Mouse (Mus musculus) heart, embryonic 10.5 days (tissue): ENCODE data around the gene Acss3. TPM values are rescaled to one million over a fixed set of nuclear protein-coding genes. Genes with fewer than 3 reads are reported as not detected.

Experiments
- DNase-seq: peaks from one replicate; pipeline ENCODE4 v3.0.0-alpha.2; 2017; ENCODE audit warnings: low spot score
- H3K27ac ChIP-seq: fragments of 300-500 bp; sonication (generic); 2 replicates; pipeline ENCODE4 v1.5.1; 2016; ENCODE audit warnings: mild to moderate bottlenecking
- H3K27me3 ChIP-seq: fragments of 300-500 bp; sonication (generic); 2 replicates; pipeline ENCODE4 v1.6.1; 2016; ENCODE audit warnings: mild to moderate bottlenecking; ENCODE audit not compliant: poor library complexity, insufficient read depth, severe bottlenecking
- H3K36me3 ChIP-seq: fragments of 300-500 bp; sonication (generic); 2 replicates; pipeline ENCODE4 v1.6.1; 2016; ENCODE audit warnings: mild to moderate bottlenecking, moderate library complexity
- H3K4me1 ChIP-seq: fragments of 300-500 bp; sonication (generic); 2 replicates; pipeline ENCODE4 v1.6.1; 2016; ENCODE audit warnings: mild to moderate bottlenecking
- H3K4me3 ChIP-seq: fragments of 300-500 bp; sonication (generic); 2 replicates; pipeline ENCODE4 v1.5.1; 2016; ENCODE audit warnings: mild to moderate bottlenecking, moderate library complexity
- H3K9me3 ChIP-seq: fragments of 300-500 bp; sonication (generic); 2 replicates; pipeline ENCODE4 v1.6.1; 2016; ENCODE audit warnings: mild to moderate bottlenecking, moderate library complexity
- WGBS: fragments of 180-500 bp; shearing (Covaris S2); methylation state at CpG from one replicate; pipeline ENCODE4 v1.1.7; 2016; 5-methylcytosine and 5-hydroxymethylcytosine counted together
- polyA plus RNA-seq: library from polyadenylated mRNA; unstranded; fragments of >200 nt; fragmentation: Nextera tagmentation; extraction: Ambion mirVana; gene quantifications from 2 replicates; pipeline ENCODE4 v1.2.1, GENCODE M21; 2016

Gene Acss3
- polyA plus RNA-seq, 1 experiment from 2014 or later = 2.4 TPM

- WGBS = 70% methylated on average over 3 of the region's 3 CpGs
- Histone ChIP-seq H3K4me1 (no peaks in the 10 kb centered on the region), H3K27me3 (no peaks in the 10 kb centered on the region), H3K4me3 (no peak overlapping the region), H3K27ac (no peak overlapping the region), H3K9me3 (no peaks in the 10 kb centered on the region), H3K36me3 (no peaks in the 10 kb centered on the region)
- DNase-seq = no peak
These were observed 29.0 kb downstream of the Acss3 start for GRCm38 (mm10) chr10:107094452-107094851.

GRCm38 (mm10) chr10:107053846-107054624 lies 69.4 kb downstream of the Acss3 start:
- H3K4me1 ChIP-seq = no peaks in the 10 kb centered on the region
- DNase-seq = no peak
- 66% methylated on average over 4 of the region's 4 CpGs for WGBS
- H3K4me3 ChIP-seq = no peak overlapping the region
- no peak overlapping the region for H3K27ac ChIP-seq
- no peaks in the 10 kb centered on the region for H3K36me3 ChIP-seq
- H3K9me3 ChIP-seq = no peaks in the 10 kb centered on the region
- no peaks in the 10 kb centered on the region for H3K27me3 ChIP-seq

- H3K9me3 ChIP-seq = no peaks in the 10 kb centered on the region
- no peak for DNase-seq
- 75% methylated on average over 2 of the region's 2 CpGs for WGBS
These were observed 73.0 kb downstream of the Acss3 start for GRCm38 (mm10) chr10:107050489-107050888.

DNA sequence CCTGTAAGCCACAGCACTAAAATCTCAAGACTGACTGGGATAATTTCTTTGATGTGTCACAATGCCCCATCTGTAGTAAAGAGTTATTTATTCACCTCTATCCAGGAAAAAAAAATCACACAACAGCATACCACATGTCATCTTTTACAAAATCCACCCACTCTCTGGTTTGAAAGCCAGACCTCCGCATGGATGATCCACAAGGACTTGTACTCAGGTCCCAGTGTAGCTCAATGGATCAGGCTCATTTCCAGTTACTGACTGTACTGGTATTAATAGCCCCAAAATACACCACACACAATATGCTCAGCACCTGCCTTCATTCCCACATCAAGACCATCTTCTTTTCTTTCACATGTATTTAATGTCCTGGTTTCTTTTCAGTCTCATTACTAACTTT lies 80.8 kb downstream of the Acss3 start:
- Histone ChIP-seq H3K9me3 (no peaks in the 10 kb centered on the region), H3K4me3 (no peak overlapping the region), H3K4me1 (no peaks in the 10 kb centered on the region), H3K27ac (no peak overlapping the region), H3K27me3 (no peaks in the 10 kb centered on the region), H3K36me3 (no peaks in the 10 kb centered on the region)
- no peak for DNase-seq
- WGBS = 91% methylated on average over 1 of the region's 1 CpGs

More at GRCm38 (mm10) chr10:107050489-107050888, 73.0 kb downstream of the Acss3 start:
- Histone ChIP-seq H3K36me3 (no peaks in the 10 kb centered on the region), H3K27ac (no peak overlapping the region), H3K27me3 (no peaks in the 10 kb centered on the region), H3K4me1 (no peaks in the 10 kb centered on the region), H3K4me3 (no peak overlapping the region)

DNA sequence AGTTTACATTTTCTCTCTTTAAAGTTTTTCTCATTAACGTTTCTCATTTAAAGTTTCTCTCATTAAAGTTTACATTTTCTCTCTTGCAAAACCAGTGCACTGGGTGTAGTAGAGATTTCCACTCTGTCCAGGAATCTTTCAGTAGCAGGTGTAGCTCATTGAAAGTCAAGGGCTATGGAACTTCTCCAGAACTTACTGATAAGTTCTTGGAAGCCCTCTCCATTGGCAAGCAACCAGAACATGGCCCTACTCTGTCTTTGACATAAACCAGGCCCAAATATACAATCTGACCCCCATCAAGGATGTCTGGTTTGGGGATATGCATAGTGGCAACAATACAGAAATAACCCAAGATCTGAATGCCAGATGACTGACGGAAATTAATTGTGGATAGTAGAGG lies 82.6 kb downstream of the Acss3 start:
- H3K4me1 ChIP-seq = no peaks in the 10 kb centered on the region
- H3K27ac ChIP-seq = no peak overlapping the region
- H3K36me3 ChIP-seq = no peaks in the 10 kb centered on the region
- no peaks in the 10 kb centered on the region for H3K27me3 ChIP-seq
- 74% methylated on average over 2 of the region's 2 CpGs for WGBS
- DNase-seq = no peak
- H3K9me3 ChIP-seq = no peaks in the 10 kb centered on the region
- H3K4me3 ChIP-seq = no peak overlapping the region

- H3K9me3 ChIP-seq = no peaks in the 10 kb centered on the region
- no peaks in the 10 kb centered on the region for H3K36me3 ChIP-seq
- no peak for DNase-seq
- H3K4me1 ChIP-seq = no peaks in the 10 kb centered on the region
- no peak overlapping the region for H3K27ac ChIP-seq
- H3K27me3 ChIP-seq = no peaks in the 10 kb centered on the region
- 68% methylated on average over 6 of the region's 6 CpGs for WGBS
- no peak overlapping the region for H3K4me3 ChIP-seq
These were observed 83.1 kb downstream of the Acss3 start for GRCm38 (mm10) chr10:107040378-107040777.

DNA sequence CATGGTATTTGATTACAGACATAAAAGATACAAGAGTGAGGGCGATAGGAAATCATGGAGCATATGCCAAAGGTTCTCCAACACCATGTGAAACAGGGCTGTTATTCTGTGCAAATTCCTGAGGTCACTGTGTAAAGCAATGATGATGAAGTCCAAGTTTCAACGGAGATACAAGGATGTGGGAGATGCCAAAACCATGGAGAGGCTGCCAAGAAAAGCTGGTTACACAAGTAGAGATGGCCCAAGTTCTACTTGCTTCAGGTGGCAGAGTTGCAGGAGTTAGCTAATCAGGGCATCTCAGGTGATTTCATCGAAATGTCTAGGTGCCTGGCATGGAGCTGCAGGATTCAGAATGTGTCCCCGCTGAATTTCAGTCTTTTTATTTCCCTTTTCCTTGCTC lies 84.3 kb downstream of the Acss3 start:
- Histone ChIP-seq H3K27me3 (no peaks in the 10 kb centered on the region), H3K36me3 (no peaks in the 10 kb centered on the region), H3K4me3 (no peak overlapping the region), H3K9me3 (no peaks in the 10 kb centered on the region), H3K27ac (no peak overlapping the region), H3K4me1 (no peaks in the 10 kb centered on the region)
- 81% methylated on average over 4 of the region's 4 CpGs for WGBS
- no peak for DNase-seq

GRCm38 (mm10) chr10:107024254-107024653 lies 99.2 kb downstream of the Acss3 start:
- Histone ChIP-seq H3K4me3 (no peak overlapping the region), H3K27ac (no peak overlapping the region), H3K27me3 (no peaks in the 10 kb centered on the region), H3K9me3 (no peaks in the 10 kb centered on the region), H3K4me1 (no peaks in the 10 kb centered on the region), H3K36me3 (no peaks in the 10 kb centered on the region)
- WGBS = 88% methylated on average over 4 of the region's 4 CpGs
- DNase-seq = no peak

- H3K27me3 ChIP-seq = no peaks in the 10 kb centered on the region
- no peaks in the 10 kb centered on the region for H3K9me3 ChIP-seq
- 94% methylated on average over 5 of the region's 5 CpGs for WGBS
- no peak overlapping the region for H3K27ac ChIP-seq
- H3K4me1 ChIP-seq = no peaks in the 10 kb centered on the region
- H3K36me3 ChIP-seq = no peaks in the 10 kb centered on the region
- no peak overlapping the region for H3K4me3 ChIP-seq
- DNase-seq = no peak
These were observed 102.3 kb downstream of the Acss3 start for GRCm38 (mm10) chr10:107021118-107021517.

DNA sequence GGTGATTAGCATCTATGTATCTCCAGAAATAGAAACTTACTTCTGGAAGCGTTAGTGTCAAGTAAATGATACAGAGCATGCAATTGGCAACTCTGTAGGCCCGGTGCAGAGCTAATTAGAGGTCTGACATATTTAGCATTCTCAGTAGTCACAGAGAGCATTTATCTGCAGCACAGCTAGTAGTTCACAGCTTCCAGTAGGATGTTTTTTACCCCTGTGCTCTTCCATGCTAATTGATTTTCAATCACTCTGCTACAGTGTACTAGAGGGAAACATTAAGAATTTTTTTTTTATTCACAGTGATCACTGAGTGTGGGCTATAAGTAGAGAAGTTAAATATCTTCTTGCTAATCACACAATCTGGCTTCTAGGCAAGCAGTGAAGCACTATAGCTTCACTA lies 112.3 kb downstream of the Acss3 start:
- Histone ChIP-seq H3K4me3 (no peak overlapping the region), H3K27me3 (no peaks in the 10 kb centered on the region), H3K27ac (no peak overlapping the region), H3K36me3 (no peaks in the 10 kb centered on the region), H3K4me1 (no peaks in the 10 kb centered on the region), H3K9me3 (no peaks in the 10 kb centered on the region)
- DNase-seq = no peak
- 32% methylated on average over 2 of the region's 2 CpGs for WGBS

DNA sequence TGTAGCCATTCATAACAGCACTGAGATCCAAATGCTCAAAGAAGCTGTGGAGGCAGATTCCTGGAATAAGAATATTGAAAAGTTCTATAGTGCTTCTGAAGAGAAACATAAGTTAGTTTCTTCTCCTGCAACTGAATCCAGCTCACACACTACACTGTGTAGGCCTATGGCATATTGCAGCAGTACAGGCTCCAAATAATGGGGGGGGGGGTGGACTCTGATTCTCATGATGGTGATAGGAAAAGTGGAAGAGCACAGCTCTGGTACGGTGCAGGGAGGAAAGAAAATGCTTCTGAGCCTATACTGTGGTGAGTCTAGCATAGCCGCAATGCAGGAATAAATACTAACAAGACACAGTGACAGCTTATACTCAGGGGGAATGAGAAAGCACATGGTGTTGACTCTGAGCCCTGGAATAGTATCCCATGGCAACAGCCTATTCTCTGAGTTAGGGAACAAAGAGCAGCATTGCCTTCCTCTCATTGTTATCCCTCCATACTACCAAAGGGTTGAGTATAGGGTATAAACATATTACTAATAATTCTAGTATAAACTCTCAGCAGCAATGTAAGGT lies 125.3 kb downstream of the Acss3 start:
- Histone ChIP-seq H3K9me3 (no peaks in the 10 kb centered on the region), H3K4me1 (no peaks in the 10 kb centered on the region), H3K36me3 (no peaks in the 10 kb centered on the region), H3K27me3 (no peaks in the 10 kb centered on the region), H3K27ac (no peak overlapping the region), H3K4me3 (no peak overlapping the region)
- 83% methylated on average over 2 of the region's 2 CpGs for WGBS
- DNase-seq = no peak

DNA sequence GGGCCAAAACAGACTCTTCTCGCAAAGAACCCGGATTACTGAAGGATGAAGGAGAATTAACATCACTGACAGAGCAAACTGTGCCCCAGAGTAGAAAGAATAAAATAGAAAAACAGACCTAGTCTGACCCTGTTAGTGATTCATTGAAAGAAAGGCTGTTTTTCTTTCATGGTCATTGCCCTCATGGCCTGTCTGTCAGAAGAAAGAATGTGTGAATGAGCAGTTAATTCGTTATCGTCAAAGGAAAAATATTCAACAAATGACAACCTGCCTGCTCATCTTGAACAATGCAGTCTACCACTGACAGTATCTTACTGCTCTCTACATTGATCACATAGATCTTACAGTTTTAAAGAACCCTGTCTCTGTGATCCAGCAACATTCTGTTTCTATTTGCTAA lies 134.0 kb downstream of the Acss3 start:
- no peaks in the 10 kb centered on the region for H3K9me3 ChIP-seq
- WGBS = 80% methylated on average over 4 of the region's 4 CpGs
- DNase-seq = no peak

DNA sequence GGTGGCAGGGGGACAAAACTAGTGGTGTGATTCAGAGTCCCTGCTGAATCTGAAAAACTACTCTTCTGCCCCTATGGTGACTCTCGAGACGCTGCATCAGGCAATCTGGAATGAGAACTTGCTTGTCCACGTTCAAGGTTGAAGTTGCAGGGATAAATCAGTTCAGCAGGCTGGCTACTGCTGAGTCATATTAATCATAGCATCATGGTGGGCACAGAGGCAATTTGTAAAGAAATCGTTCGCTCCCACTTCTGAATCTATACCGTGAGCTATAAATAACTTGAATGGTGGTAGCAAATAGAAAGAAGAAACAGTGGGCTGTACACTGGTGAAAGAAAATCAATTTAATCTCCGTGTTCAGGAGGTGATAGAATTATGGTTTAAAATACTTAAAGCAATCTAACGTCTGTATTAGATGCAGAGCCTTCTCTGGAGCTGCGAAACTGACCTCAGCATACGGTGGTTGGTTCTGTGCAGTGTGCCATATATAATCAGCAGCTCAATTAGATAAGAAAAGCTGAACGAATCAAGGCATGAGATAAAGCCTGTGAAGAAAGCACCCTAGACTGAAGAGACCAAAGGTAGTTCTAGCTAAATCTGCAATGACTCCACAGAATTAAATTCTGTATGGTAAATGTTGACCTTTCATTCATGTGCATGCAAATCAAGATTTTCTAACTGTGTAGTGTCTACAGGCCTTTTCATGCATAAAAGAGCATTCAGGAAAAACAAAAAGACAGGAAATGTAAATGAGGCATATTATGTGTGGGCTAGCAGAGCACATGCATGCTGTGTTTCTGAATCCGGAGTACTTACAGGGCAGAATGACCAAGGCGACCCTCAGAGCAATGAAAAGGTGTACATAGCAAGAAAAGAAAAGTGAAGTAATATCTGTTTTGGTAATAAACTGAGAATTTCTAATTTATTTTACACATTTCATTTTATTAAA lies 148.0 kb downstream of the Acss3 start:
- no peak overlapping the region for H3K27ac ChIP-seq
- H3K36me3 ChIP-seq = no peaks in the 10 kb centered on the region
- no peaks in the 10 kb centered on the region for H3K4me1 ChIP-seq
- WGBS = 72% methylated on average over 13 of the region's 13 CpGs
- DNase-seq = no peak
- H3K27me3 ChIP-seq = no peaks in the 10 kb centered on the region
- H3K9me3 ChIP-seq = no peaks in the 10 kb centered on the region
- H3K4me3 ChIP-seq = no peak overlapping the region

More for the DNA sequence above, 134.0 kb downstream of the Acss3 start:
- Histone ChIP-seq H3K36me3 (no peaks in the 10 kb centered on the region), H3K4me1 (no peaks in the 10 kb centered on the region), H3K4me3 (no peak overlapping the region), H3K27ac (no peak overlapping the region), H3K27me3 (no peaks in the 10 kb centered on the region)
